Mouse (Mus musculus): ENCODE results near the gene Ifi202b.
A peak's percentile ranks its signal among the peaks of the same experiment; 100 is the strongest.
"Not testable (repeated sequence)": the region's sequence is repeated elsewhere in the genome, so short reads cannot be mapped to it uniquely, and the experiment has no call there.

Gene Ifi202b

DNA sequence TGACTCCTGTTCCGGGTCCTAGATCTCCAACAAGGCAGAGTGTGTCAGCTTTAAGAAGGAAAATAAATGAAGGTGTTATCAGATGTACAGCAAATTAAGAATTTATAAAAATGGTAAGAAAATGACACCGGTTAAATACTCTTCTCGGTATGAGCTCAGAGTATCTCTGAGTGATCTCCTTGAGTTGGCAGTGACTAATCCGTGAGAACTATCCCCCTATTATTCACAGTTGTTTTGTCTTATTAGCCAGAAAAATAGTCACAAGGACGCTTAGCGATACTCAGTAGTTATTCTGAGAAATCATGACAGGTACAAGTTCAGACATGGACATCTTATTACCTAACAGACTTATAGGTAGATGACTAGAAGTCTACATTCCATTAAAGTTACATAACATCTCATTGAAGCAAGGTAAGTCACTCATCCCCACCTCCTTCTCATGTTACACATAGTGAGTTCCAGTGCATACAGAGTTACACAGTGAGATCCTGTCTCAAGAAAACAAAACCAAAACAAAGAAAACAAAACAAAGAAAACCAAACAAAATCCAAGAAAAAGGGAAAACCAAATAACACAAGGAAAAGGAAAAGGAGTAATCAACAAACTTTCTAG, at the start of gene Ifi202b:
Gene Ifi202b, minus strand, starts transcription at position 51 of the 612 bp plus-strand sequence.
- not testable (repeated sequence) for DNase-seq (ENCODE audit: low read depth, low spot score)

DNA sequence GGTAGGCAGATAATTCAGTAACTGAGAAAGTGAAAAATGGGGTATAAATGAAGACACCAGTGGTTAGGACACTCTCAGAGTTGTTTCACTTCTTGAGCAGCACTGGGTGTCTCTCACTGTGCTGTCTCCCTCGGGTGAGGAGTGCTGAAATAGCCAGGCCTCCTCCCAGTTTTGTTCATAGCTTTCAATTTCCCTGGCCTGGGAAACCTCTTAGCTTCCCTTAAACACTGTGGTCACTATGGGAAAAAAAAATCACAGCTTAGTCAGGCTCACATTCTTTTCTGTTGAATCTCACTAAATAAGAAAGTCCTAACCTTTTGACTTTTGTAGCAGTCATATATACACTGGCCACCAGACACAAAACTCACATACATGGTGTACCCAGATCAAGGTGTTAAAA, 49.2 kb upstream of the Ifi202b start, which contains the start of gene Ifi205:
Gene Ifi205, minus strand, starts transcription at position 113 of the 400 bp plus-strand sequence.
- no peak for DNase-seq (ENCODE audit: low read depth, low spot score)

DNA sequence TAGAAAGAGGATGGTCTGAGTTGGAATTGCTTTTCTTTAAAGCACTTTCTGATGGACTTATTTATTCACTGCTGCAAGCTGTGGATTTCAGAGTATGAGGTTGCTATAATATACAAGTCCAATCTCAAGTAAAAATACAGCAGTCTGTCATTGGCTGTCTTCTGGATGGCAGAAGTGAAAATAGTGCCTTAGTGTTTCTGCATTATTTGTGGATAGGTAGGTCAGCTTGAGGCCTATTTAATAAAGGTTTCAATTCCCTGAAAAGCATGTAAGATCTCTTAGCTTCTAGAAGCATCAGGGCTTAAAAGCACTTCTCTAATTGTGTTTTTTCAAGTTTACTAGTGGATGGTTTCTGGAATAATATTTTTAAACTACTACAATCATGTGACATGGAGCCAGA, 24.5 kb upstream of the Ifi202b start:
- DNase-seq (ENCODE audit: low read depth, low spot score) = not testable (repeated sequence)

DNA sequence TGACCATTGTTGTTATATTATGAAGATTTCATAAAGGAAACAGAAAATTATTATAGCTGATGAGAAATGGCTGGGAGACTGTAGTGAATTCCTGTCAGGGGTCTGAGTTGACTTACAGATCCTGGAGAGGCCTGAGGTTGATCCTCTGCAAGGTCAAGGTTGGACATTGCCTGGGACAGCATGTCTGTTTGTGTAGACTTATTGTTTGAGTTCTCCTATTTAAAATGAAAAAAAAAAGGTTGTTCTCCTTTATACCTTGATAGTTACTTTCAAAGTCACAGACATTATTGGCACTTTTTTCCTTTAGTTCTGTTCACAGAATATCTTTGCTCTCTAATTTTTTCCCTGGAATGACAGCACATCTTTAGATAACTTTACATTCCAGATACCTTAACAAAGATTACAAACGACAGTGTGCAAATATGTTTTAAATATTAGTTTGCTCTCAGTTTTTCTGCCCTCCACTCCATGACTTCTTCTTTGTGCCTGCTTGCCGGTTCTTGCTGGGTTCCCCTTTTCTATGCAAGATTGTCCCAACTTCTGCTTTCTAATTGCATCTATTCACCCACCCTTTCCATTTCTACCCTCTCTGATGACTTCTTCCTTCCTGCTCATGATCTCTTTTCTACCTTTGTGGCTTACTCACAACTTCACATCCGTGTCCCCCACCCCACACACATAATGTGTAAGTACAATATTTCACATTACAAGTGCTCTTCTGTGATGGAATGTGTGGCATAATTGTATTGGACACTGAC, 22.0 kb upstream of the Ifi202b start:
- not testable (repeated sequence) for DNase-seq (ENCODE audit: low read depth, low spot score)

DNA sequence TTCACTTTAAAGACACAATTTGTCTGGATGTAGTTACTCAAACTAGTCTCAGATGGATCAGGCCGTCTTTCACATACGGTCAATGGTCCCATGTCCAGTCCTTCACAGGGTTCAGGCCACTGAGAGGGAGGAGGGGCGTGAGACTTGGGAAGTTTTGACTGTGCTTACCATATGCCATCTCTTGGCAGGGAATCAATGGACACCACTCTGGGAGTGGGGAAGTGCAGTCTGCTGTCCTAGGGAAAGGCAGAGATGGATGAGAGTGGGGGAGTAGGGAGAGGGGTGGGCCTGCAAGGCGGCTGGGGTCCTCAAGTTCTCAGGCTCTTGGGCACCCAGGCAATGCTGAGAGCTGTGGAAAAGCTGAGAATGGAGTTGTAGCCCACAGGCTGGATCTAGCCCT, 12.5 kb upstream of the Ifi202b start:
- no peak for DNase-seq (ENCODE audit: low read depth, low spot score)

DNA sequence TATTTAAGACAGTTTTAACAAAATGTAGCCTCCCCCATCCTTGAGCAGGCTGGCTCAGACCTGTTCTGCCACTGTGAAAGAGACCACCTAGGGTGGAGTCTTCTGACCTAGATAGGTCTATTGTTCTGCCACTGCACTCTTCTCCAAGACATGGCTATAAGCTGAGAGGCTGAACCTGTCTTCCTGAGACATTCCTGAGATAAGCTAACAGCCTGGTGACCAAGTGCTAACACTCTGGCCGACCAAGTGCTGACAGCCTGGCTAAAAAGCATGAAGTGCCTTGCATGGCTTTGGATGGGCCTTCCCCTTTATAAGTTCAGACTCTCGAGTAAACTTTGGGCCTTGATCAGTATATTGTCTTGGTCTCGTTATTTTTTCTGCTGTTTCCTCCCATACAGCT, 1.5 kb downstream of the Ifi202b start:
- DNase-seq (ENCODE audit: low read depth, low spot score) = not testable (repeated sequence)

DNA sequence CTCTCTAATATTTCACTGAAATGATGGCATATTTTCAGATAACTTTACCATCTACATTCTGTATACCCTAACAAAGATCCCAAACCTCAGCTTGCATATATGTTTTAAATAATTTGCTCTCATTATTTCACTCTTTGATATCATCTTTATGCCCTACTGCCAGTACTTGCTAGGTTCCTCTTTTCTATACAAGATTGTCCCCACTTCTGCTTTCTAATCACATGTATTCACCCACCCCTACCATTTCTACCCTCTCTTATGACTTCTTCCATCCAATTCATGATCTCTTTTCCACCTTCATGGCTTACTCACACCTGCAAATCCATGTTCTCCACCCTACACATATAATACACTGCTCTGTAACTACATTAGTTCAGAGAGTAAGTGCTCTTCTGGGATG, 4.9 kb downstream of the Ifi202b start:
- DNase-seq (ENCODE audit: low read depth, low spot score) = no peak

DNA sequence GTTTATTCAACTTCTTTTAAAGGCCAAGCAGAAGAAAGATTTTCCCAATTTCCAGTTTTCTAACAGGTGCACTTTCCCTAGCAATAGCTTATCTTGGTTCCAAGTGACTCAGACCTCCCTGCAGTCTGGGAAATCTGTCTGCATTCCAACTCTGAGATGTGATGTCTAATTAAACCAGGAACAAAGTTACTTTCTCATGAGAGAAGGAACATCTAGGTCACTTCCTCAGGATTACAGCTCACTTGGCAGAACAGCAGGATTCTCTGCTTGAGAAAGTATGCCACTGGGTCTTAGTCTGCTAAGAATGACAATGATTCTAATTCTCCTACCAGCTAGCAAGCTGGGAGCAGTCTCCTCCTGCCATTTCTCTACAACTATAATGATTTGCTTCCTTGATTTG, 9.4 kb downstream of the Ifi202b start:
- no peak for DNase-seq (ENCODE audit: low read depth, low spot score)

DNA sequence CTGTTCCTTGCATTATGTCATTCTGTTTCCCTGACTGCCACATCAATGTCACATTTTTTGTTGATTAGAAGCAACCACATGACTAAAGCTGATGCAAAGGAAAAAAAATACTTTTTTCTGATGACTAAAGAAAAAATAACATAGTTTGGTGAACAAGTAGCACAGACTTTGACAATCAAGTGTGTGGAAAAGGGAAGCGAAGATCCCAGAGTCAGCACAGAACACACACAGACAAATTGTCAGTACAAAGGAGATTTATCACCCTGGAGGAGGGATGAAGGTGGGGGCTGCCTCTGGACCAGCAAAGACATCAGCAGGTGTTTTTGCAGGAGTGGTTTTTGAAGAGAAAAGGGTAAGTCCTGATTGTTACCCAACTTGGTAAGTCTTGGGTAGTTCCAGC, 21.1 kb downstream of the Ifi202b start:
- not testable (repeated sequence) for DNase-seq (ENCODE audit: low read depth, low spot score)

DNA sequence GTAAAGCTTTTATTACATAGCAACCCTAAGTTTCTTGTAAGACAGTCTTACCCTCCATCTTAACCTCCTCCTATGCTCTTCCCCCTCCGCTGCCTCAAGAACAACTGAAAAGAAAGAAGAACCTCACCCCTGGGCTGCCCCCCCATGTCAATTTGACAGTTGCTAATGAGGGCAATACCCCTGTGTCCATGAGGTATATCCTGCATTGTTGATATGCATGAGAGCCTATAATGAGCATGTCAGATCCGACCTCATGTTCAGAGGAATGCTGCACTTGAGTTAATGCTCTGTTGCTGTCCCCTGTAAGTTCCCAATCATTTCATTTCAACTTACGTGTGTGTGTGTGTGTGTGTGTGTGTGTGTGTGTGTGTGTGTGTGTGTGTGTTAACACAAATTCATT, 22.5 kb downstream of the Ifi202b start:
- not testable (repeated sequence) for DNase-seq (ENCODE audit: low read depth, low spot score)

DNA sequence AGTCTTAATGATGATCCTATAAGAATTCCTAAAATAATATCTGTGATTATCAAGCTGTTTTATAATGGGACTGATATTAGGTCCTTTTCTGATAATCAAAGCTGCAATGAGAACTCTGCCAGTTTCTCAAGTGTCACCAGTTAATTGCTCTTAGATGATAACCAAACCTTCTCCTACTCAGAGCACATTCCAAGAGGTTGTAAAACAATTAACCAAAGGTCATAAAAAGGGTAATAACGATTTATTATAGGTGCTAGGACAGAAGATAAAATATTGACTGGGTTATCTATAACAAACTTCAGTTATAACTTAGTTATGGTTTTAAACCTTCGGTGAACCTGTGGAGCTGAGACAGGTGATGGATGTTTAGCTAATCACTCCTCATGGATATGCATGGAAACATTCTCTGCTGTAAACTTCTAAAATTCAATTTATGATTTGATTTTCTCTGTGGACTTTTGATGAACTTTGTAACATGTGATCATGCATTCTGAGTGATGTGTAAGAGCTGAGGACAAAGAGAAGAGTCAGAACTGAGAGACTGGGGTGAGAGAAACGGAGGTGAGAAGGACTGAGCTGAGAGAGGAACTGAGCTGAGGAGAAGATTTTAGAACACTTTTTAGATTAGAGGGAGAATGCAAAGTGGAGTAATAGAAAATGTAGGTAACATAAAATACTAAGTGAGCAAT, 26.6 kb downstream of the Ifi202b start:
- not testable (repeated sequence) for DNase-seq (ENCODE audit: low read depth, low spot score)

DNA sequence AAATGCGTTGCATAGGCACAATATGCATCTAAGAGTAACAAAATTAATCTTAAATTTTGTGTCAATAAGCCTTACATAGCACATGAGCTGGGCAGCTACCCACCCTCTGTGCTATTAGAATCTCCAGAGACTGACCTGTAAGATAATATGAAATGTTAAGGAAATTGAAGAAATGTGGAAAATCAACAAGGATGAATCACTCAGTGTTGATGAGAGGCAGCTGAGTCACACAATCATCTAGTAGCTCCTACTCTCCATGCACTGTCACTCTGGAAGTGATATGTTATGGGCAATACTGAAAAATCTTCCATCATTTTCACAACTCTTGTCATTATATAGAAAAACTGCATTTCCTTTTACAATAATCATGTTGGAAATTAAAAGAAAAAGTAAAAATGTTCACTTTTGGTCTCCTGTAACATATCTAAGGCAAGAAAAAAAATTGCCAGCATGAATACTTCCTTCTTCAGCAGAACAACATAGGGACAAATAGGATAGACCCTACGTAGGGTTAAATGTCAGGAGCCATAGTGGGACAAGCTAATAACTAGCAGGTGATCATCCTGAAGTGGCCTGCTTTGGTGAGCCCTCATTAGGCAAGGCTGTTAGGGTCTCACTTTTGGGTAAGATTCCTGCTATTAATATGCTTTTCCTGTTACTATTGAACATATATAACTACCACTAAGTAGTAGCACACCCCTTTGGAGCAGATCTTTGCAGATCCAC, 27.3 kb downstream of the Ifi202b start:
- no peak for DNase-seq (ENCODE audit: low read depth, low spot score)

DNA sequence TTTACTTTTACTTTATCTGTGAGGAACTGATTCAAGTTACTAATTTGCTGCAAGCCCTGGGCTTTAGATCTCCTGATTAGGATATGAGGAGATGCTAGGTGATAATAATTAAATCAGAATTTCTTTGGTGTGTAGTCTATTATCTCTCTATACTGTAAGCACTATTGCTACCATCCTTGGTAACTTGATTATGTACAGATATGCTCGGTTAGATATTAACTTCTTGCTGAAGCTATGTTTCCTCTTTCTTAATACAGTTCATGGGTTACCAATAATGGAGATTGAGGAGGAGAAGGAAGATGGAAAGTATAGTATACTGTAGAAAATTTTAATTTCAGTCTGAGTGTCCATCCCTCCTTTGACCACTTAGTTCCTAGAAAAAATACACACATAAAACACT, 29.0 kb downstream of the Ifi202b start:
- DNase-seq (ENCODE audit: low read depth, low spot score) = no peak

DNA sequence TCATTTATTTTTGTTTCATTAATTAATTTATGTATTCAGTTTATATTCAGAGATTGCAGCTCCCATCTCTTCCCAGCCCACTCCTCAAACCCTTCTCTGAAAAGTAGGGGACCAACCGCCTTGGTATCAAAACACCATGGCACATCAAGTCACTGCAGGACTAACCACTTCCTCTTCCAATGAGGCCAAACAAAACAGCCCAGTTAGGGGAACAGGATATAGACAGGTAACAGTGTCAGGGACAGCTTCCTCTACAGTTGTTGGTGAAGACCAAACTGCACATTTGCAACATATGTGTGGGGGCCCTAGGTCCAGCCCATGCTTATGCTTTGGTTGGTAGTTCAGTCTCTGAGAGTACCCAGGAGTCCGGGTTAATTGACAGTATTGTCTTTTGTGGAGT, 33.5 kb downstream of the Ifi202b start:
- DNase-seq (ENCODE audit: low read depth, low spot score) = peak; percentile 39

DNA sequence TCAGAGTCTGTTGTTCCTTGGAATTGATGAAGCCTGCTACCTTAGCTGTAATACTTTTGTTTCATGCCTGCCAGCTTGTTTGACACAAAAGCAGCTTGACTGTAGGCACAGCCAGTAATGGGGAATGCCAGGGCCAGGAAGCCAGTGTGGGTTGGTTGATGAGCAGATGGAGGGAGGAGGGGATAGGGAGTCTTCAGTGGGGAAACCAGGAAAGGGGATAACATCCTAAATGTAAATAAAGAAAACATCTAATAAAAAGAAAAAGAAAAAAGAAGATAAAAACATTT, 39.8 kb downstream of the Ifi202b start:
- peak; percentile 29 for DNase-seq (ENCODE audit: low read depth, low spot score)

DNA sequence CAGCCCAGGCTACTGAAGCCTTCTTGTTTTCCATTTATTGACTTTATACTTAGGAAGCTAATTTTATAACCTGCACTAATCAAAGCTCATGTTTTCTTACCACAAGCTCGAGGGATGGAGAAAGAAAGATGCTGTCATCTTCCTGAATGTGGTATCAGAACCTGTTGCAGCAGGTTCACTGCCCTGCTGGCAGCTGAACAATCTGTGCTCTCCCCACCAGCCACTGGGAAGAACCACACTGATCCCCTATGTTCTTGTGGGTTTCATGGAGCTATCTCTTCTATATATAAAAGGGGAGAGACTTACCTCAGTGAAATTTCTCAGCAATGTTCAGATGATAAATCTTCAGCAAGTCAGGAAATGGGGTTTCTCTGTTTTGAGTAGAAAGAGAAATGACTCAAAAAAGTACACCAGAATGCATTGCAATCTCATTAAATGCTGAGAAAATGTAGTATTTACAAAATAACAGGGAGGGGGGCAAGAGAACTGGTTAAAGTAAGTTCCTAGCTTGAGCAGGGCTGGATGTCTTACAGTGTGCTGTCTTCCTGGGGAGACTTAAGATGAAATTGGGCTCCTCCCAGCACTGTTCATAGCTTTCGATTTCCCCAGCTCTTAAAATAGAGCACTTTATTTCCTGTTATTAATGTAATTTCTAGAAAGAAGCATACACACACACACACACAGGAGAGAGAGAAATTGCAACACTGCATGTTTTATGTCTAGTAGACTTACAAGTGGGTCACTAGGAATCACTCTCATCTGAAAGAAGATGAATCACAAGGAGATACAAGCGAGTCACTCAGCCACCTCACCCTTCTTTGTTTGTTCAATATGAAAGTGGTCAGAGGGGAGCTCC, 40.4 kb downstream of the Ifi202b start, which contains the start of the genes Mndal and Ifi203:
Gene Mndal, minus strand, starts transcription at position 568 of the 856 bp plus-strand sequence.
Gene Ifi203, minus strand, starts transcription at position 749 of the 856 bp plus-strand sequence.
- peak; percentile 29 for DNase-seq (ENCODE audit: low read depth, low spot score)

DNA sequence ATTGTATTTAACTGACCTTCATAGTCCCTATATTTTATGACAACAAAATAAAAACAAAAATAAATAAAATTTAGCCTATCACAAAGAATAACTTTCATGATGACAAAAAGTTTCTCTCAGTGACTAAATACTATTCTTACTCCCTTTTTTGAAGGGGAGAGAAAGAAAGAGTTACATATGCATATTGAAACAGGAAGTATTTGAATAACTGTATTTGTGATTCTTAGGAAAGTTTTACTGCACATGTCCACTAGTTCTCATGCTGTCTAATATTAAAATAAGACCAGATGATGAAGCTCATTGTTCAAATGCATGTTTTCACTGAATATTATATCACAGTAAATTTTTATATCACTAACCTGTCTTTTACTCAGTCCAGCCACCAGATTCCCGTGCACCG, 41.0 kb downstream of the Ifi202b start:
- DNase-seq (ENCODE audit: low read depth, low spot score) = peak; percentile 7

DNA sequence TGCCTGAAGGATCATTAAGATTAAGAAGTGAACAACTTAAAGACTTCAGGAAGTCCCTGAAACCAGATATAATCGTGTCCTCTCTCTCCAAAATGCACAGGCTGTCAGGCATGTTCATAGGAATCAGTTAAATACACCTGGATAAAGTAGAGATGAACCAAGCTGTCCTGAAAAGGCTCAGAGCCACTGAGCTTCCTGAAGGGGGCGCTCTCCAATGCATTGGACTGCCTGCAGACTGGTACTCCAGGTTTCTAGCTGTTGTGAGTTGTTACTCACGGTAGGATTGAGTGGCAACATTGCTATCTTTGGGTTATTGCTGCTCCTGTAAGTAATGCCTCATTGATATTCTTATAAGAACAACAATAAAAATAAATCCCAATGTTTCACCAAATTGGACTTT, 63.3 kb downstream of the Ifi202b start:
- DNase-seq (ENCODE audit: low read depth, low spot score) = not testable (repeated sequence)

DNA sequence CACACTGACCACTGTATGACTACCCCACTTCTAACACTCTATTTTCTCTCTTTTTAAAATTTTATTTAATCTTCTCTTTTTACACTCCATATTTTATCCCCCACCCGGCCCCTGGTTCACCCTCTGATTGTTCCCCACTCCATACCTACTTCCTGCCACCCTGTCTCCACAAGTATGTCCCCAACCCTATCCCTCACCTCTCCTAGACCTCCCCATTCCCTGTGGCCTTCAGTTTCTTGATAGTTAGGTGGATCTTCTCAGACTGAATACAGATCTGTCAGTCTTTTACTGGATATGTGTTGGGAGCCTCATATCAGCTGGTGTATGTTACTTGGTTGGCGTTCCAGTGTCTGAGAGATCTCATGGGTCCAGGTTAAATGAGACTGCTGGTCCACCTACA, 68.0 kb downstream of the Ifi202b start:
- DNase-seq (ENCODE audit: low read depth, low spot score) = no peak

DNA sequence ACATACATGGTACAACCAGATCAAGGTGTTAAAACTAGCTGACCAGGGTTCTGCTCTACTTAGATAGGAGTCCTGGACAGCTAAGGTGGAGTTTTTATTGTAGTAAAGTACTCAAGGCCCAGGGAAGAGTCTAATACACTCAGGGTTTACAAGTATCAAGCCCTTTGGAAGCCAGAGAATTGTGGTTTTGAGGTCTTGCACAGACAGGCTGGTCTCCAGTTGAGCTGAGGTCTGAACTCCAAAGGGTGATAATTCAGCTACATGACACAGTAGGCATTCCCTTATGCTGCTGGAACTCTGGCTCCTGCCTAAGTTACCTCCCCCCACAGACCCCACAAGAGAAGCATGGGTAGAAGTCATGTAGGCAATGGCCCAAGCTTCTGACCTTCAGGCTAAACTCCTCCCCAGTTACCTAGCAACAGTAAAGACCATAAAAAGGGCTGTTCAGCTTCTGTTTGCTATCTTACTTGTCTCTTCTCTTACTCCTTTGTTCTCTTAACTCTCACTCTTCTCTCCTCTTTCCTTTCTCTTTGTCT, 69.2 kb downstream of the Ifi202b start:
- peak; percentile 8 for DNase-seq (ENCODE audit: low read depth, low spot score)
